Mouse (Mus musculus) CD8-positive naive resting alpha-beta T cell, adult 2 months (primary cell): ENCODE results near the gene Gm11437.
A peak's percentile ranks its signal among the peaks of the same experiment; 100 is the strongest.

Source experiments
- DNase-seq, 2 experiments: peaks; one replicate each; pipeline ENCODE4 v3.0.0; 2022; ENCODE audit warnings: low read depth in 2 of 2, low spot score in 2 of 2

Gene Gm11437

GRCm38 (mm10) chr11:84167046-84167526, at the start of gene Gm11437:
Gene Gm11437 (minus strand): TSS chr11:84167476.
- DNase-seq, result no peak

GRCm38 (mm10) chr11:84210876-84211275, 43.6 kb upstream of the Gm11437 start:
- no peak for DNase-seq

- no peak for DNase-seq
These were observed 38.5 kb upstream of the Gm11437 start for GRCm38 (mm10) chr11:84205776-84206175.

- no peak for DNase-seq
These were observed 30.5 kb upstream of the Gm11437 start for GRCm38 (mm10) chr11:84197607-84198402.

GRCm38 (mm10) chr11:84194751-84195150, 27.5 kb upstream of the Gm11437 start:
- no peak for DNase-seq

- DNase-seq, result no peak
These were observed 26.0 kb upstream of the Gm11437 start for GRCm38 (mm10) chr11:84193249-84193648.

- no peak for DNase-seq
These were observed 23.4 kb upstream of the Gm11437 start for GRCm38 (mm10) chr11:84190581-84191233.

GRCm38 (mm10) chr11:84188530-84188929, 21.3 kb upstream of the Gm11437 start:
- DNase-seq, result no peak

- no peak for DNase-seq
These were observed 14.0 kb upstream of the Gm11437 start for GRCm38 (mm10) chr11:84181286-84181685.

- DNase-seq, result peak; percentile 62 to 66
These were observed 12.8 kb upstream of the Gm11437 start for GRCm38 (mm10) chr11:84179954-84180598.

- DNase-seq, result peak; percentile 82 to 86
These were observed 12.1 kb upstream of the Gm11437 start for GRCm38 (mm10) chr11:84179226-84179953.

- no peak for DNase-seq
These were observed 11.3 kb upstream of the Gm11437 start for GRCm38 (mm10) chr11:84178571-84178970.

- no peak for DNase-seq
These were observed 5.5 kb upstream of the Gm11437 start for GRCm38 (mm10) chr11:84172539-84173435.

- DNase-seq, result no peak
These were observed 1.5 kb upstream of the Gm11437 start for GRCm38 (mm10) chr11:84168701-84169288.

- no peak for DNase-seq
These were observed 2.7 kb downstream of the Gm11437 start for GRCm38 (mm10) chr11:84164561-84164960.

- DNase-seq, result no peak
These were observed 3.2 kb downstream of the Gm11437 start for GRCm38 (mm10) chr11:84164123-84164522.

GRCm38 (mm10) chr11:84156535-84157262, 10.6 kb downstream of the Gm11437 start:
- DNase-seq, result no peak

- DNase-seq, result no peak
These were observed 16.4 kb downstream of the Gm11437 start for GRCm38 (mm10) chr11:84150884-84151283.

- DNase-seq, result no peak
These were observed 21.2 kb downstream of the Gm11437 start for GRCm38 (mm10) chr11:84146081-84146480.
